Mouse (Mus musculus): ENCODE results near the gene Sowahb. TPM values are rescaled to one million over a fixed set of nuclear protein-coding genes. Genes with fewer than 3 reads are reported as not detected.

Sowahb gene
- total RNA-seq, 1 experiment from 2014 or later = 0.23 TPM

DNA sequence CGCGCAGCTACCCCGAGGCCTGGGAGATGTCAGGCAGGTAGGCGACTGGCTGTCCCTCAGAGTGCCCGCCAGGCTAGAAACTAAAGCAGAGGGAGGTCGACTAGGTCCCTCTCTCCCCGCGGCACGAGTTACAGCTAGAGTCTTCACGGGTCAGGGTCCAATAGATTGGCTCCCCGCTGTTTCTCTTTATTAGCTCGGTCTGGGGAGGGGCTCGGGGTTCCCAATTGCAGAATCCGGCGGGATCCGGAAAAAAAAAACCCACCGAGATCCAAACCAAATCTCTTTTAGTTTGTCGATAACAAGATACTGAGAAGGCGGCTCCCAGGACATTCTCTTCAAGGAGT lies 521 bp upstream of the Sowahb start:
- no peak for ATAC-seq (ENCODE audit: extremely low read depth, insufficient number of reproducible peaks, low FRiP score, poor library complexity, severe bottlenecking)

DNA sequence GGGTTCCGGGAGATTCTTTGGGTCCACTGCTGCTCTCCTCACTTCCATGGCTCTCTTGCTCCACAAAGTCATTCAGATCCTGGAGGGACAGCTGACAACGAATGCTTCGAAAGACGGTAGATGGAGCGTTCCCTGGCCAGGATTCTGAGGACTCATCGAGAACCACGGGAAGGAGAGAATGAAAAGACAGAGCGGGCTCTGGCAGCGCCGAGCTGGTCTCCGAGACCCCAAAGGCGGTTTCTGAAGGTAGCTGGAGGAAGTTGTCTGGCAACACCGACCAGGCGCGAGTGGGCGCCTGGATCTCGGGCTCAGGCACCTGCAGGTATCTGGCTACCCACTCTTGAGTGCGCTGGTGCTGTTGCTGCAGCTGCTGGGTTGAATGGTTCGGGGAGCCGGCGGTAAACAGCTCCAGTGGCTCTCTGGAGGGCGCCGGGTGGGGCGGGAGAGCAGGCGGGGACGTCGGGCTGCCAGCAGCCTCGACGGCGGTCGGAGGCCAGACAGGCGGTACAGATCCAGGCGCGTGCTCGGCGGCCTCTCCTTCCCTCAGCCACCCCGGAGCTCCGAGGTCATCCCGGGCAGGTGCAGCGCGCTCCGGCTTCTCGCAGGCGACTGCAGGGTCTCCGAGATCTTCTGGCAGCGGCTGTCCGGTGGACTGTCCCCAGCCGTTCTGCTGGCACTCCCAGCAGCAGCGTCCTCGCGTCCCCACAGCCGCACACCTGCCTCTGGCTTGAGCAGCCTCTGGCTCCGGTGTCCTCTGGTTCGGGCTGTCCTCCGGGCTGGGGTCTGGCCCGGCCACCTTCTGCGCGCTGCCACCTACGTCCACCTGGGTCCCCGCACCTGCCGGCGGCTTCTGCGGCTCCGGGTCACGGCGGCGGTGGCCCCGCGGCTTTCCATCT lies 886 bp downstream of the Sowahb start:
- no peak for ATAC-seq (ENCODE audit: extremely low read depth, insufficient number of reproducible peaks, low FRiP score, poor library complexity, severe bottlenecking)

DNA sequence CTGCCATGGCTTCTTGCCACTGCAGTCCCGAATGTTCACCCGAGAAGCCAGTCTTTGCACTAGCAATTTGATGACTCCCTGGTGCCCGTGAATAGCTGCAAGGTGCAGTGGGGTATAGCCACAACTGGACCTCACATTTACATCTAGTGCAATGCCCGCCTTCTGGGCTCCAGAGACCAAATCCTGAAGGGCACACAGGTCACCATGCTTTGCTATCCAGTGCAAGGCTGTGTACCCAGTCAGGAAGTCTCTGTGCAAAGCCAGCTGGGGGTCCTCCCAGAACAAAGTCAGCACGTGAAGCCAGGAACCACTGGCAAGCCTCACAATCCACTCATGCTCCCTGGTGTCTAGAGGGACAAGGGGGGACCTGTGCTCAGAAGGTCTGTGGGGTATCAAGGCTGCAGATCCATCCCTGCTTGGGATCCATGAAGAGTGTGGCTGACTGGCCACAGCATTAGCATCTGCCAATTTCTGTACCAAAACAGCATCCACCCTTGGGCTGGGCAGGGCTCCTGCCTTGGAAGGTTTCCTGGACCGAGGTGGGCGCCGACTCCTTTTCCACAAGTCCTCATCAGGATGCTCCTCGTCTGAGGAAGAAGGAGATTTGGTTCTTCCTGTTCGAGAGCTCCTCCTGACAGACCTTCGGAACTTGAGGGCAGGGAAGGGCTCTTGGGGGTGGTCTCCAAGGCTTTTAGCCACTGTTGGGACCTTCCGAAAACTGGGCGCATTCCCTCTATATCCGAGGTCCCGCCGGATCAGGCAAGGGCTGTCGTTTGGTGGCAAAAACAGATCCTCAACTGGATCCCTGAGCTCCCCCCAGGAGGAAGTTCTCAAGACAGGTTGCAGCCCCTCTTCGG lies 1.8 kb downstream of the Sowahb start:
- ATAC-seq (ENCODE audit: extremely low read depth, insufficient number of reproducible peaks, low FRiP score, poor library complexity, severe bottlenecking) = no peak

DNA sequence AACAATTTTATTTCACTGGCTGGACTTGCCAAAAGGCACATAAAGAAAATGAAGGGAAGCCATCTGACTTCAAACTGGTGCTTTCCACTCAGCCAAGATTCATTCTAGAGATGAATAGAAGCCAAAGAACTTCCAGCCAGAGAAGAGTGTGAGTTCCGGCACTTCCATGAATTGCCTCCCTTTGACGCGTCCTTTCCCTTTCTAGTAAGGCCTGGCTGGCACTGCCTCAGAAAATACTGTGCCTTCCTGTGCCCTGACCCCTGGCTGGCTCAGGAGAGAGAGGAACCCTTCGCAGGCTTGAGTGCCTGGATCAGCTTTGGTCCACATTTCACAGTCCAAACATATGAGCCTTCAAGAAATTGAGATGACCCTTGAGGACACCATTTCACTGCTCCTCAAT lies 2.8 kb downstream of the Sowahb start:
- no peak for ATAC-seq (ENCODE audit: extremely low read depth, insufficient number of reproducible peaks, low FRiP score, poor library complexity, severe bottlenecking)

DNA sequence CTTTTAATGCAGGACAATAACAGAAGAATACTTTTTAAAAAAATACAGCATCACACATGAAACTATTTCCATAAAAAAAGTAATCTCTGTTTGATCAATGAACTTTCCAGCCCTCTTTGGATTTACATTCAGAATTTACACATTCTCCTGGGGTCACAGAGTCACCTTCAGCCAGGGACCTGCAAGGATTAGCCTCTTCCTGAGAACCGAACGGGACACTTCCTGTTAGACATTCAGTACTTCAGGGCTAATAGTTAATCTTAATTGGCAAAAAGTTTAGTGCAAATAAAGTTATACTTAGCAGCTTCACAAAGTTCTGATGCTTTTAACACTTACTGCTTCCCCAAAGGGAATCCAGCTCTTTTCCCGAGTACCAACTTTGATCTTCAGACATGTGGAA lies 3.5 kb downstream of the Sowahb start:
- no peak for ATAC-seq (ENCODE audit: extremely low read depth, insufficient number of reproducible peaks, low FRiP score, poor library complexity, severe bottlenecking)

DNA sequence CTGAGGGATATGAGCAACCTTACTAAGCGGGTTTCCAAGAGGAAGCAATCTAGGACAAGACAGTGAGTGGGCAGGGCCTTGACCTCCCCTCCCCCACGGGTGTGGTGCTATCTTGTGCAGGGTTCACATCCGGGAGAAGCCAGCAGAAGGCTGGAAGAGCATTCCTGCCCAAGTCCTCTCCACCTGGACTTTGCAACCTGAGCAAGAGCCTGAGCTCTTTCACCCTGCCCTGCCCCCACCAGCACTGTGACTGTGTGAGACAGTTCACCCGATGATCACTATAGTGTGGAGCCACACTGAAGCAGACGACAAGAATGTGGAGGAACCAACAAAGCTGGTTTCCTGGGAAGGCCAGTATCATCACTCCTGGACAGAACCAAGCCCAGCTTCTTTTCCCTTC lies 4.7 kb downstream of the Sowahb start:
- ATAC-seq (ENCODE audit: extremely low read depth, insufficient number of reproducible peaks, low FRiP score, poor library complexity, severe bottlenecking) = no peak

DNA sequence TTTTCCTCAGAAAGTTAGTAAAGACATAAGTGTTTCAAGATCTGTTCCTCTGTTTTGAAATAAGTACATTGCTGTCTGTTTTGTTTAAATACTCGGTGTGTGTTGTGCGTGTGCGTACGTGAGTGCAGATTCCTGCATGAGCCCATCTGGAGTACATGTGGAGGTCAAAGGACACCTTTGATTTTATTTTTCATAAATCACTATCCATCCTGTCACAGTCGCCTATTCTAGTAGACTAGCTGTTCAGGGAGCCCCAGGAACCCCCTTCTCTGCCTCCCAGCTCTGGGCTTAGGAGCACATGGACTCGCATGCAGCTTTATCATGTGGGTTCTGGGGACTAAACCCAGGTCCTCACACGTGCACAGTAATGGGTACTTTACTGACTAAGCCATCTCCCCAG lies 8.6 kb downstream of the Sowahb start:
- no peak for ATAC-seq (ENCODE audit: extremely low read depth, insufficient number of reproducible peaks, low FRiP score, poor library complexity, severe bottlenecking)

DNA sequence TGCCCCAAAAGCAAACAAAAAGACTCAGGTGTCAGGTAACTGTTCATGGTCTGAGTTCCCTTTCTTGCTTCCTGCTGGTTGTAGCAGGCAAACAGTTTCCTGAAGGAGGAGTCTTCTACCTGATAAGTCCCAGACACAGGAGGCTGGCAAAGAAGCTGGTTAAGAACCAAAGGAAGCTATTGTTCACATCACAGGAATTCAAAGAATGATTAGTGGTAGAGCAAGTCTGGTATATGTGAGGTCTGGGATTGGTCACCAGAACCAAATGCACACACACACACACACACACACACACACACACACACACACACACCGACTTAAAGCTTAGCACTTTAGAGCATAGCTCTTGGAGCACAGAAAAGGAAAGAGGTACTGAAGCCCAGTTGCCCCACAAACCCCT lies 9.5 kb downstream of the Sowahb start:
- no peak for ATAC-seq (ENCODE audit: extremely low read depth, insufficient number of reproducible peaks, low FRiP score, poor library complexity, severe bottlenecking)

DNA sequence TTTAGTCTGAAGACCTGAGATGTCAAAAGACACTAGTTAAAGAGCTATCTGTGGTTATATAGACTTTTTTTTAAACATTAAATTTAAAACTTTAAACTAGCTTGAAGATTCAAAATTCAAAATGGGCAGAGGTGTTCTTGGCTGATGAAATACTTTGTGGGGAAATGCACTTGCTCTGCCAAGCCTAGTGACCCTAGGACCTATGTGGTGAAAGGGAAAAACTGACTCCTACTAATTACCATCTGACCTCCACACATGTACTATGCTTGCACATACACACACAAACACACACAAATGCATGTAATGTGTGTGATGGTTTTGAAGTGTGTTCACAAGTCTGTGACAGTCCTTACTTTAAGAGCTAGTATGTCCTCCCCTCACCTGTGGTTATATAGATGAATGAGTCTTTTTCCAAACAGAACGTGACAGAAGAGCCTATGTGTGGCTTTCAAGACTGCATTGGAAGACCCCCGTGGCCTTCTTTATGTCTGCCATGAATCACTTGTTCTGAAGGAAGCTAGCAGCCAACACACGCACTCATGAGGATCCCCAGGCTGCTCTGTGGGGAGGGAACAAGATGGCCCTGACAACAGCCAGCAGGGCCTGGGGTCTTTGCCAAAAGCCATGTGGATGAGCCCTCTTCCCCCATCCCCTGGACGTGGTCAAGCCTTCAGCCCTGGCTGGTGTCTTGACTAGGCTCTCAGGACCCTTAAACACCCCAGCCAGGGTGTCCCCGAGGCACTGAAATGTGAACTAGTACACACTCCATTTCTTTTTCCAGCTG lies 11.5 kb downstream of the Sowahb start:
- no peak for ATAC-seq (ENCODE audit: extremely low read depth, insufficient number of reproducible peaks, low FRiP score, poor library complexity, severe bottlenecking)

DNA sequence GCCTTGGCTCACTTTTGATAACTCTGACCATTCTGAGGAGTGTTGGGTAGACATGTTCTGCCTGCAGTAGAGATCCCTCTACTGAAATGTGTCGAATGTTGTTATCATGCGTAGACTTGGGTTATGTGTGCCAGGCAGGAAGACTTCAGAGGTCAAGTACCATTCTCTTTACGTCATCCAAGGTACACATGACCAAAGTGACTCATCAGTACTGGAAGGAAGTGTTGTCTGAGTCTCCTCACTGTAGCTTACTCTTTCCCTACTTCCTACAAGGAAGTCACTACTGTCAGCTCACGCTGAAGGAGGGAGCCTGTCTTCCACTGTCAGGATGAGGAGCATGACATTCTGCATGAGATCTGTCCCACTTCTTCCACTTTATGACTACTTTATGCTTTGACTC lies 12.2 kb downstream of the Sowahb start:
- no peak for ATAC-seq (ENCODE audit: extremely low read depth, insufficient number of reproducible peaks, low FRiP score, poor library complexity, severe bottlenecking)

DNA sequence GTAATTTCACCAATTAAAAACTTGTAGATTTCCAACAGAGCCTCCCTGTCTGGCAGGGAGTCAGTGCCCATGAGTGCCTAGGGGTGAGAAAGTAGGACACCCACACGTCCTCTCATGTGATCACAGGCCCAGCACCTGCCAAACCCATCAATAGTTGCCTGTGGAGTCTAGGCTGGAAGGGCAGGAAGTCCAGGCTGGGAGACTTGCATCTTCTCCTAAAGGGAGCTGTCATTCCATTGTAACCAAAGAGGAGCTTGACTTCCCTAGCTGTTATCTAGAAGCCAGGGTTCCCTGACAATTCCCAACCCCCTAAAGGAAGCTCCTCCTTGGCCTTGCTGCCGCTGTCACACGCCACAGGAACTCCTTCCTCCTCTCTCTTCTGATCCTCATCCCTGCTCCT lies 14.0 kb downstream of the Sowahb start:
- ATAC-seq (ENCODE audit: extremely low read depth, insufficient number of reproducible peaks, low FRiP score, poor library complexity, severe bottlenecking) = no peak

DNA sequence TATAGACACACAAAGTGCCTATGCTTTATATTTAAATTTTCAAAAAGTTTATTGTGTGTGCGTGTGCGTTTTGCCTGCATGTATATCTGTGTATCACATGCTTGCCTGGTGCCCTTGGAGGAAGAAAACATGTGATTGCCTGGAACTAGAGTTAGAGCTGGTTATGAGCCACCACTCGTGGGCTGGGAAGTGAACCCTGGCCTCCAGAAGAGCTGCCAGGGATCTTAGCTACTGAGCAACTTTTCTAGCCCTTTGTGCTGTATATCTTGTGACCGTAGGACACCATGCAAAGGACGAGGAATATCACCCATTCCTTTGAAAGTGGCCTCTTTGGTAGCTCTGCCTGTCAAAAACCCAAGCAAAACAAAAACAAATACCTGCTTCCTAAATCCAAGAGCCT lies 14.4 kb downstream of the Sowahb start:
- no peak for ATAC-seq (ENCODE audit: extremely low read depth, insufficient number of reproducible peaks, low FRiP score, poor library complexity, severe bottlenecking)

DNA sequence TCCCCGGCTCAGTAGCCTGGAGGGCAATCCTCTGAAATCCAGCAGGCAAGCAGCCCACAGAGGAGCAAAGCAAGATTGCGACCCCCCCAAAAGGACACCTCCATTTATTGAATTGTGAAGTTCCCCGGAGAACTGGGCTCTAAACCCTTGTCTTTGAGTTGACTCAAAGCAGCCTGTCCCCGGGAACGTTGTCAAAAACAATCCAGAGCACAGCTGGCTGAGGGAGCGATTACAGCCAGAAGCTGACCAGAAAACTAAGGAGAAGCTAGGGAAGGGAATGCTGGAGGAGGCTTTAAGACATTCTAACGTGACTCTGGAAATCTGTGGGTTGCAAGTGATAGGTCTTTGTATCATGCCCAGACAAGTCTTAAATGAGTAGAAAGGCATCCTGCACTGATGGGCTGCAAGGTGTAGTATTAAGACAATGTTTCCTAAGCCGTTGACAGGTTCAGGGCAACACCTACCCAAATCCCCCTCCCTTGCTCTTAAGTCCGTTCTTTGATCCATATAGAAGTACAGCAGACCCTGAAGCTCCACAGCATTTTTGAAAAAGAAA lies 17.6 kb downstream of the Sowahb start:
- no peak for ATAC-seq (ENCODE audit: extremely low read depth, insufficient number of reproducible peaks, low FRiP score, poor library complexity, severe bottlenecking)

DNA sequence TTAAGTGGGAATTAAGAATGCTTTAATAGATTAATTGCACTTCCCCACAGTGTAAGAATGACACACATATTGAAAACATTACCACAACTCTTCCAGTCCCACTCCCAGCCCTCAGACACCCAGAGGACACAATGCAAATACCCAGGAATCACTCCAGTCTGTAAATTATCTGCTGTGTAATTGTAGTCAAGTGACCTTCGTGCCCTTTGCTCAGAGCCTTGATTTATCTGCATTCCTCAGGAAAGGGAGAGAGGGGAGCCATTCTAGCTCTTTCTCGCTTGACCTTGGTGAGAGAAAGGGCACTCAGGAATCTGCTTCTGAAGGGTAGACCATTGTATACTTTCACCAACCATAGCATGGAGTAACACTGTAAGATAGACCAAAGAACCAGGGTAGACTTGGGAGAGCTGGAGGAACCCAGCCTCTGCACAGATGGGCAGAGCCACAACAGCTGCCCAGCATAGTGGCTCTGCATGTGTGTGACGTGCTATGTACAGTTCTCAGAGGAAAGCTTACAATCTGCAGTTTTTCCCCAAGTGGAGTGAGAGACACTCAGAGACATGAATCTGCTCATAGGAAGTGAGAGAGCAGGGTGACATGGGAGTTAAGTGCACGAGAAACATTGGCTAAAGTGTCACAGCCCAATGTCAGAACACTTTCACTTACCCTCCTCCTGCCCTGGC lies 18.2 kb downstream of the Sowahb start:
- no peak for ATAC-seq (ENCODE audit: extremely low read depth, insufficient number of reproducible peaks, low FRiP score, poor library complexity, severe bottlenecking)

DNA sequence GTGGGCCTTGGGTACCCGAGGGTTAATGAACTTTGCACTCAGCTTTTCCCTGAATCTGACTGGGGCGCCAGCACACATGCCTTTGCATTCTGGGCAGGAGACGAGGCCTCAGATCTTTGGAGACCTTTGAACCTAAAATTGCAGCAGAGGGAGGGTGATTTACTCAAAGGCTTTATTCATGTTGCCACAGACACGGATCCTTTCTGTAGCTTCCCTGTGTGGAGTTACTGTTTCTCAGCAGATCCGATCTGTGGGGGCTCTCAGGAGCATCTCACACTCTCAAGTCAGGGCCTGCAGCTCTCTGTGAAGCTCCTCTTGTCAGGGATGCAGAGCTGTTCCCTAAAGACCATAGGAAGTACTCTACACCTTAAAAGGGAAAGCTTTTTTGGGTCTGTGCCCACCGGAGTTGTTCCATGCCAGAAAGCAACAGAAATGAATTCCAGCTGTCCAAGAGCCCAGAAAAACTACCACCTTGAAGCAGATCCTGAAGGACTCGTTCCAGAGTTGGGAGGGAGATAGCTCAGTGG lies 20.0 kb downstream of the Sowahb start:
- ATAC-seq (ENCODE audit: extremely low read depth, insufficient number of reproducible peaks, low FRiP score, poor library complexity, severe bottlenecking) = no peak

DNA sequence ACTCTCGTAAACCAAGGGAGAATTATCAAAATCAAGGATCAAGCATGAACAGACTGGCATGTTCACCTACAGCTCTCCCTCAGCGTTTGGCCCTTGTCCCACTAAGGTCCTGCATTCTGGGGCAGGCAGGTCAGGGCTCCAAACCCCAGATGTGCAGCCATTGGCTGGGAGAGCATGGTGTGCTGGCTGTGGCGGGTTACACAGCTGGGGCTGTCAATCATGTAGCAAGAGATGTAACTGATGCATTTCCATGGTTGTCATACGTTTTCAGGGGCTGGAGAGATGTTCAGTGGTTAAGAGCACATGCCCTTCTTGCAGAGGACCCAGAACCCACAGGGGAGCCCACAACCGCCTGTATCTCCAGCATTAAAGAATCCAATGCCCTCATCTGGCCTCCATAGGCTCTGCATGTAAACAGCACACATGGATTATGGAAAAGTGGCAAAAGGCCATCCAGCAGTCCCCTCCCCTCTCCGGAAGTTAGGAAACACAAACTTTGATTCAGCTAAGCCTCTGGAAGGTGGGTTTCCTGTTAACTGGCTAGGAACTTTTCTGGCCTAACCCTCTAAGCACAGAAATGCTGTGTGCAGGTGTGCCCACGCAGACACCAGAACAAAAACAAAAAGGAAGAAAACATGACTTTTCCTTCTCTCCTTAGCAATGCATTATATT lies 22.6 kb downstream of the Sowahb start:
- ATAC-seq (ENCODE audit: extremely low read depth, insufficient number of reproducible peaks, low FRiP score, poor library complexity, severe bottlenecking) = no peak

DNA sequence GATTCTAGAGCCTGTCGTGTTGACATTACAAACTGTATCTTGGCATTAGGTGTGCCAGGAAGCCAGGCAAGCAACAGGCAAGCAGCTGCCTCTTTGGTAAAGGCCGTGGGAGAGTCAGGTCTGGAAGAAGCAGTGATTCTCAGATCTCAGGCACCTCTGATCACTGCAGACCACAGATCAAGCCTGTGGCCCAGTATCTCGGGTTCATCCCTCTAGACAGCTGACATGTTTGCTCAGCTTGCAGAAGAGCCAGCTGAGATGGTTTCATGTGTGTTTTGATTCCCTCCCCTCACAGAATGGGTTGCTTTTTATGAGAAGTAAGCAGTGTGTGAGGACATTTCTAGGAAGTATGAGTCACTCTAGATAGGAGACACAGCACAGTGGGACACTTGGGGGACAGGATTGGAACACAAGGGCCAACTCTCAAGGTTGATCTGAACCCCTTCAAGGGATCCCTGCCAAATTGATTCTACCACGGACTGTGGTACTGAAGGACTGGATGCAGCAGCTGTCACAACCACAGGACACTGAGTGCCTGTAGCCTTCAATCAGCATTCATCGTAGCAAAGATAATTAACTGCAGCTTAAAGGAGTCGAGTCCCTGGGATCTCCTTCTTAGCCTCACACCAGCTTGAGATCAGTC lies 24.7 kb downstream of the Sowahb start:
- ATAC-seq (ENCODE audit: extremely low read depth, insufficient number of reproducible peaks, low FRiP score, poor library complexity, severe bottlenecking) = no peak
